Mouse (Mus musculus): ENCODE data around the gene P2rx7.

P2rx7 gene

DNA sequence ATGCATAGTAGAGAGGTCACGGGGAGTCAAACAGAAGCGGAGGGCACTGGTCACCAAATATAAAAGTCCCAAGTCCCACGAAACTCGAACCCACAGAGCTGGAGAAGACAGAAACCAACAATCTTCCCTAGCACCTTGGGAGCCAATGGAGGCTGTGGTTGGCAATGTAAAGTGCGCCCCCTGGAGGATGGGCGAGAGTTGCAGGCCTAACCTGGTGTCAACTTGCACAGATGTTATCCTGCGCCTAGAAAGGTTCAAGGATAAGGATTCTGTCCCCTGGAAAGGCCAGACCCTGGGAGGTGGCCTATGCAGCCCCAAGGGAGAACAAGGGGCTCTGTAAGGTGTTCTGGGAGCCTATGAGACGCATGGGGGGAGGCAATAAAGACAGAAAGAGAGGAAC lies 87.6 kb downstream of the P2rx7 start:
- DNase-seq (ENCODE audit: low read depth, low spot score): no peak

DNA sequence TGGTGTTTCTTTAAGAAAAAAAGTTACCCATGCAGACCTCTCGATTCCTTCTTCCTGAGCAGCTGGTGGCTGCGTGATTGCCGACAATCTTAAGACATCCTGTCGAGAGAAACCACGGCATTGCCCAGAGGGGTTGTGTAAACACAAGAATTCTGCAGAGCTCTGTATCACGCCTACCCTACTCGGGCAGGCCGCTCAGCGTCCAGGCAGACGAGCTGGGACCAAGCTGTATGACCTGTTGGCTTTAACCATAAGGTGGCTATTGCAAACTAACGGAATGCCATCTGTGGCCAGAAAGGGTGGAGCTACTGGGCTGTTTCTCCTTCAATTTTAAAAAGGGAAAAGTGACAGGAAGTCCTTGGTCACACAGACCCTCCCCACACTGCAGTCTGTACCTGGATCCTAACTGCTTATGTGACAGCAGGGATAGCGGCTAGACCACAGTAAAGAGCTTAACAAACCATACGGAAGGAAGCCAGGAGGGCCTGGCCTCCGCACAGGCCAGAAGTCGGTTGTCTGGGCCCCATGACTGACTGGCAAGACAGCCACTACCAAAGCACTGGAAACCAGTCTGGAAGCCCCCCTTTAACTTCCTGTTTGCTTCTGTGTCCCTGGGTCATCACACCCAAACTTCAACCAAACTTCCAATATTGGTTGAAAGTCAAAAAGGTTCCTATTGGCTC lies 88.4 kb downstream of the P2rx7 start:
- no peak for DNase-seq (ENCODE audit: low read depth, low spot score)

DNA sequence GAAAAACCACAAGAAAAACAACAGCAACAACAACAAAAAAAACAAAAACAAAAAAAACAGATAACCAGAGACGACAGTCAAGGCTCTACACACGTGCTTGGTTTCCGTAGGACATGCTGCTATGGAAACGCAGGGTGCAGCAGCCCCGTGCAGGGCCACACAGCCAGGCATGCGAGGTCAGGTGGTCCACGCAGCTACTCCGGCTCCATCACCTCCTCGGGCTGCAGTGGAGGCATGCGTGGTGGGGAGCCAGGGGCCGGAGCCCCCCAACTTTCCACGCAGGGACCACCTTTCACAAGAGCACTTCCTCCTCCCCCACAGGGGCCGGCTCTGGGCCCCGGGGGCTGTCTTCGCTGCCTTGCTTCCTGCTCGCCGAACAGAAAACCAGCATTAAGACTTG lies 90.2 kb downstream of the P2rx7 start:
- DNase-seq (ENCODE audit: low read depth, low spot score): no peak

DNA sequence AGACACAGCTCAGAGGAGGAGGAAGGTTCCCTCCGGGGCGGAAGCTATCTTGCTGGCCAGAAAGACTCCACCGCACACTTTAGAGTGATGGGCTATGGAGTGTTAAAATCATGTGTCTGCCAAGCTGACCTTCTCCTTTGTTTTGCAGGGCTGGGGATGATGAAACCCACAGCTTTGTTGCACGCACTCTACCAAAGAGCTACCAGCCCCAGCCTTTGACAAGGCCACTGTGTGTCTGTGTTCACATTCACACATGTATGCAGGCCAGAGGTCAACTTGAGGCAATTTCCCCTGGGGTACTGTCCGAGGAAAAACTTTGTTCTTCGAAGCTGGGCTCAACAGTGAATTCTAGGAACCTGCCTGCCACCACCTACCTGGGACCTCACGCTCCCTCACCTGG lies 92.1 kb downstream of the P2rx7 start:
- no peak for DNase-seq (ENCODE audit: low read depth, low spot score)

DNA sequence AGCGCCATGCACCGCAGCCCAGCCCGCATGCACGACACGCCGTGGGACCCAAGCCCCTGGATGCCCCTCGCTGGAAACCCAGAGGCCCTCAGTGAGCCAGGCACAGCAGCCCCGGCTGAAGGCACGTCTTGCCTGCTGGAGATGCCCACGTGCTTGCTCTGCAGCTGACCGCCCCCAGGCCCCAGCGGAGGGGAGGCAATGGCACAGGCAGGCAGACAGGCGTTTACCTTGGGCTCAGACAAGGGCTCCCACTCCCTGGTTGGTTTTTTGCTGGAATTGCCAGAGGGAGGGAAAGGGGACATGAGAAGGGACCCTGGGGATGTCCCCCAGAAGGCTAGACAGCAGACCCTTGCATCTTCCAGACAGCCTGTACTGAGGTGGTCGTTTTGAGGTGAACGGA lies 93.0 kb downstream of the P2rx7 start:
- DNase-seq (ENCODE audit: low read depth, low spot score): no peak

Data from embryo, embryonic 11.5 days (tissue).